Mouse (Mus musculus): ENCODE measurements around the gene 4930426L09Rik. TPM values are rescaled to one million over a fixed set of nuclear protein-coding genes. Genes with fewer than 3 reads are reported as not detected.
"Not testable (repeated sequence)": the region's sequence is repeated elsewhere in the genome, so short reads cannot be mapped to it uniquely, and the experiment has no call there.

Gene 4930426L09Rik
- total RNA-seq, 2 experiments from 2014 or later, result 0.72 to 0.89 TPM

- DNase-seq (ENCODE audit: low spot score in 2 of 2), result not testable (repeated sequence)
These were observed 12.4 kb downstream of the 4930426L09Rik start for GRCm38 (mm10) chr2:19010541-19010940.

DNA sequence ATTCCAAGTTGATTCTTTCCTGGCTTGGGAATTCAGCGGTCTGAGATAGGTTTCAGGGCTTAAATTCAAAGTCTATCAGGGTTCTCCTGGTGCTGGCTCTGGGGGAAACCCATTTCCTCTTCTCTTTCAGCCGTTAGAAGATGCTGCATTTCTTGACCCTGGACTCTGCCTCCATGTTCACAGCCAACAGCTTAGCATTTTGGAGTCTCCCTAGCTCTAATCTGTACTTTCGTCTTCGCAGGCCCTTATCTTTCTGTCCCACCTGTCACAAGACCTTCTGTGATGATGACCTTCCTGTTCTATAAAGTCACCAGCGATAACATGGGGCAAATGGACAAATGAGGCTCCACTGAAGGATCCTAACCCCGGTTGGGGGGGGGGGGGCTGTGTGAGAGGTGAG is 13.3 kb downstream of the 4930426L09Rik start:
- no peak for DNase-seq (ENCODE audit: low spot score in 2 of 2)

GRCm38 (mm10) chr2:19016348-19016747 is 18.2 kb downstream of the 4930426L09Rik start:
- no peak for DNase-seq (ENCODE audit: low spot score in 2 of 2)

DNA sequence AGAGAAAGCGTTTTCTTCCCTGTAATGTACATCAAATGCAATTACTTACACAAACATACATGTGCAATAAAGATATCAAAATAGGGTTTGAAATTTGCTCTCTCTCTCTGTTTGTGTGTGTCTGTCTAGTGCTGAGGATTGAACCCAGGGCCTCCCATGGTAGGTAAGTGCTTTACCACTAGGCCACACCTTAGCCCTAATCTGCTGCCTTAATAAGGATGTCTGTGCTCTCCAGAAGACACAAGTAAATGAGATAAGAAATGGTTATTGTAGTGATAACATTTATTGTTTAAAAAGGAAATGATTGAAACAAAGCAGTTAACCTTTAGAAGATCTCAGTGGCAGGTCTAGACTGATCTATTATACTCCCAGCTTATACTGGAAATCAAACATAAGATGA is 18.7 kb downstream of the 4930426L09Rik start:
- DNase-seq (ENCODE audit: low spot score in 2 of 2), result no peak

GRCm38 (mm10) chr2:19018034-19018433 is 19.9 kb downstream of the 4930426L09Rik start:
- DNase-seq (ENCODE audit: low spot score in 2 of 2), result no peak

- DNase-seq (ENCODE audit: low spot score in 2 of 2), result no peak
These were observed 26.7 kb downstream of the 4930426L09Rik start for GRCm38 (mm10) chr2:19024807-19025206.

DNA sequence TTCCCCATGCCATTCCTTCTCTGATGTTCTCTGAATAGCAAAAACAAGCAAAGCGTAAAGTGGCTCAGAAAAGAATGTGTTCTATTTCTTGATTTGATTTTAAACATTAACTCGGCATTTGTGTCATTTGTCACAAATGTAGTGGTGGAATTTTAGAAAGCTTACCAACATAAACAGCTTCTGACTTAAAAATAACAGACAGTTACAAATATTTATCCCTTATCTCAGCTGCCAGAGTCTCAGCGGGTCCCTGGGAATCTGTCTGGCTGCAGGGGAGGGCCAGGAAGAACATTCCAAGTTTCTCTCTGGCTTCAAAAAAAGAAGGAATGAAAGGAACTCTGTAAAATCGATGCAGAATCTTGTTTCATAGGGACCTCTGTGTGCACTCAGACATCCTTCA is 39.3 kb downstream of the 4930426L09Rik start:
- DNase-seq (ENCODE audit: low spot score in 2 of 2), result no peak

GRCm38 (mm10) chr2:19037907-19038570 is 39.9 kb downstream of the 4930426L09Rik start:
- DNase-seq (ENCODE audit: low spot score in 2 of 2), result no peak

DNA sequence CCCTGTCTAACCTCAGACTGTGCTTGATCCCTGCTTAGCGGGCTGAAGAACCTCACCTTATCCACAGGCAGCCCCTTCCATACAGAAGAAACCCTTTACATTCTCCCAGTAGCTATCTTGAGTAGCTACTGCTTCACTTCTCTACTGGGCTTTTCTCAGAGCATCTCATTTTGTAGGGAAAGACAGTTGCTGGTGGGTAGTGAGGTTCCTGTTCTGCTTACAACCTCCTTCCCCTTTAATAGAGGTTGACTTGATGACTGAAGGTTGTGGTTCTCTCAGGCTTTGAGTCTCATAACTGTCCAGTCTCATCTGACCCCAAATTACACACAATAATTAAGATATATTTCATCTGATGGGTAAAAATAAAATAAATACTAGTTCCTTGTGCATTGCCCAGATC is 50.1 kb downstream of the 4930426L09Rik start:
- no peak for DNase-seq (ENCODE audit: low spot score in 2 of 2)

GRCm38 (mm10) chr2:19049341-19049740 is 51.2 kb downstream of the 4930426L09Rik start:
- no peak for DNase-seq (ENCODE audit: low spot score in 2 of 2)

Other genes with a start within 250 kb of the 4930426L09Rik start
- gene Pip4k2a, start 217 bp upstream of the 4930426L09Rik start, total RNA-seq (2021), result 10 to 100 TPM; 64.2 to 65.8 TPM
- gene Armc3, start 201.0 kb downstream of the 4930426L09Rik start, total RNA-seq (2021), result under 1 TPM; 0.79 to 0.81 TPM

Data from layer of hippocampus, adult 18-20 months (tissue).